Mouse (Mus musculus) CH12.LX (cell line): Measurements from ENCODE around the gene Sertad1.

Experiments
- CTCF ChIP-seq, 2 experiments: IDR thresholded peaks in 1 of 2; conservative IDR thresholded peaks in 1 of 2; 2 replicates each; pipeline ENCODE4 v1.5.1; 2011 to 2012; ENCODE audit warnings: low read depth in 2 of 2, low read length in 2 of 2, improper control_type of control experiment in 1 of 2, inconsistent platforms in 1 of 2, mild to moderate bottlenecking in 1 of 2, moderate library complexity in 1 of 2
- JUND ChIP-seq: conservative IDR thresholded peaks from 2 replicates; pipeline ENCODE4 v1.6.1; 2011; ENCODE audit warnings: low read depth, low read length, improper control_type of control experiment
- POLR2A ChIP-seq: IDR thresholded peaks from 2 replicates; pipeline ENCODE4 v1.6.1; 2011; ENCODE audit warnings: low read depth, mild to moderate bottlenecking, improper control_type of control experiment, low read length
- SMC3 ChIP-seq: IDR thresholded peaks from 2 replicates; pipeline ENCODE4 v1.6.1; 2011; ENCODE audit warnings: low read depth, low read length, improper control_type of control experiment
- TBP ChIP-seq: conservative IDR thresholded peaks from 2 replicates; pipeline ENCODE4 v1.6.1; 2011; ENCODE audit warnings: low read depth, low read length, improper control_type of control experiment
- USF1 ChIP-seq: IDR thresholded peaks from 2 replicates; pipeline ENCODE4 v1.6.1; 2014; ENCODE audit warnings: low read depth, mild to moderate bottlenecking, inconsistent platforms, low read length, improper control_type of control experiment
- ZMIZ1 ChIP-seq: IDR thresholded peaks from 2 replicates; pipeline ENCODE4 v1.6.1; 2012; ENCODE audit warnings: low read depth, mild to moderate bottlenecking, inconsistent platforms, low read length, improper control_type of control experiment

- TF ChIP-seq POLR2A (no peak), TBP (no peak), JUND (no peak), CTCF (conservative IDR thresholded peaks at IDR 0.05 in 1 of 2, IDR thresholded peaks at IDR 0.05 in 1 of 2; ENCODE audit: low read depth in 2 of 2, low read length in 2 of 2) (no peak), USF1 (no peak), ZMIZ1 (no peak), SMC3 (no peak)
Observed at GRCm38 (mm10) chr7:27478561-27478960, 8.1 kb upstream of the Sertad1 start.
